Mouse (Mus musculus): ENCODE data around the gene Glod5. TPM values are rescaled to one million over a fixed set of nuclear protein-coding genes. Genes with fewer than 3 reads are reported as not detected.

Glod5 gene
- polyA plus RNA-seq, 1 experiment: not detected

DNA sequence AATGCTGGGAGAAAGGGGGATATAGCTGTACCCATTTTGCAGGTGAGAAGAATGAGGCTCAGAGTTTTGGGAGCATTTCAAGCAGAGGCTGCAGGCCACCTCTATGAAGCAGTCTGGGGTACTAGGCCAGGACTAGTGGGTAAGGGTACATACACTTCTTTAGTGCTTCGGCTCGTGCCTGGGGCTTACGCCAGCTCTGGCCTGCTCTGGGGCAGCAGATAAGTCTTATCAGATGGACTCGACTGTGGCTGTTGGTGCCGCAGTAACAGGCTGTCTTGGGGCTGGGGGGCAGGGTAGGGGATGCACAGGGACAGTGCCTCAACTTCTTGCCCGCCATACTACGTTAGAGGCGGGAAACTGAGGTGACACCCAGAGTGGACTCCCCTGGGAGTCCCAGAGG, 50.1 kb downstream of the Glod5 start:
- no peak overlapping the region for H3K4me3 ChIP-seq (ENCODE audit: insufficient read depth, low read length)
- no peak for TF ChIP-seq POLR2A (IDR thresholded peaks at IDR 0.05; ENCODE audit: borderline replicate concordance, low read depth, low read length)
- no peak for TF ChIP-seq CTCF (IDR thresholded peaks at IDR 0.05; ENCODE audit: low read depth, low read length)
- H3K27ac ChIP-seq (ENCODE audit: insufficient read depth, low read depth, low read length): no peak overlapping the region
- H3K4me1 ChIP-seq (ENCODE audit: control insufficient read depth, insufficient read depth, low read length): peaks cover 4% of the 10 kb centered on the region

DNA sequence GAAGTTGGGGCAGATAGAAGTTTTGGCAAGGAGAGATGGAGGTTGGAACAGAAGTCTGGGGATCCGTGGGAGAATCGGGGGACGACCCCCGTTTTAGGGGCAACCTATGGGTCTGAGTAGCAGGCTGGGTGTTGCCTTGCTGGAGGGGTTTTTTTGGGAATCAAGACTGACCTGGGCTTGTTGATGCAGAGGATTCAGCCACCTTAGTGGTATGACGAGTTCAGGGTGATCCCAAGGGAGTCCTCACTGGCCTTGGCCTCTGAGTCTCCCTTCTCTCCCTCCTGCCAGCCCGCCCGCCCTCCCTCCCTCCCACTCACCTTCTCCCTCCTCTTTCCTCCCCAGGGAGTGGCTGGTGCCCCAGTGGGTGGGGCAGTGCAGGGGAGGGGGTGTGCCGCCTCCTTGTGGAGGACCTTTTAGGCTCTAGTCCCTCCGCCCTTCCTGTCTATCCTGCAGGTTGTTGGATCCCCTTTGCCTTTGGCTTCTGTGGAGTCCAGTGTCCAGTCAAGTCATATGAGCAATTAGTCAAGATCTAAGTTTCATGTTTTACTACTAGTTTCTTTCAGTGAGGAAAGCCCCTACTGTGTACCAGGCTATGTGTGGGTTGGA, 50.6 kb downstream of the Glod5 start:
- no peak overlapping the region for H3K4me3 ChIP-seq (ENCODE audit: insufficient read depth, low read length)
- peaks cover 4% of the 10 kb centered on the region for H3K4me1 ChIP-seq (ENCODE audit: control insufficient read depth, insufficient read depth, low read length)
- H3K27ac ChIP-seq (ENCODE audit: insufficient read depth, low read depth, low read length): no peak overlapping the region
- TF ChIP-seq POLR2A (IDR thresholded peaks at IDR 0.05; ENCODE audit: borderline replicate concordance, low read depth, low read length): no peak
- no peak for TF ChIP-seq CTCF (IDR thresholded peaks at IDR 0.05; ENCODE audit: low read depth, low read length)

DNA sequence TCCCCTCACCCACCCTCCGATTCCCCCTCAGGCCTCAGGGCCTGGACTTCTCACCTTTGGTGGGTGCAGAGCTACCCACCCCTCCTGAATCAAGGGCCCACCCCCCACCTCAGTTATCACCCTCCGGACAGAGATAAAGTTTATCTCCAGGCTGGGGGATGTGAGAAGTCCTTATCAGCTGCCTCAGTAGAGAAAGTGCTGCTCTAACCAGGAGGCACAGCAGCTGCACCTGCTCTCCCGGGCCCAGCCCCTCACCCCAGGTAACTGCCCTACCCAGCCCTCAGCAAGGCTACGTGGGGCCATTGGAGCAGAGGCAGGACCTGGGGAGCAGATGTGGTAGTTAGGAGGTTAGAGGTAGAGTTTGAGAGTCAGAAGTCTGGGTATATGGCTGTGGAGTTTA, 52.1 kb downstream of the Glod5 start:
- Histone ChIP-seq H3K4me3 (ENCODE audit: insufficient read depth, low read length) (no peak overlapping the region), H3K4me1 (ENCODE audit: control insufficient read depth, insufficient read depth, low read length) (peaks cover 4% of the 10 kb centered on the region), H3K27ac (ENCODE audit: insufficient read depth, low read depth, low read length) (no peak overlapping the region)

DNA sequence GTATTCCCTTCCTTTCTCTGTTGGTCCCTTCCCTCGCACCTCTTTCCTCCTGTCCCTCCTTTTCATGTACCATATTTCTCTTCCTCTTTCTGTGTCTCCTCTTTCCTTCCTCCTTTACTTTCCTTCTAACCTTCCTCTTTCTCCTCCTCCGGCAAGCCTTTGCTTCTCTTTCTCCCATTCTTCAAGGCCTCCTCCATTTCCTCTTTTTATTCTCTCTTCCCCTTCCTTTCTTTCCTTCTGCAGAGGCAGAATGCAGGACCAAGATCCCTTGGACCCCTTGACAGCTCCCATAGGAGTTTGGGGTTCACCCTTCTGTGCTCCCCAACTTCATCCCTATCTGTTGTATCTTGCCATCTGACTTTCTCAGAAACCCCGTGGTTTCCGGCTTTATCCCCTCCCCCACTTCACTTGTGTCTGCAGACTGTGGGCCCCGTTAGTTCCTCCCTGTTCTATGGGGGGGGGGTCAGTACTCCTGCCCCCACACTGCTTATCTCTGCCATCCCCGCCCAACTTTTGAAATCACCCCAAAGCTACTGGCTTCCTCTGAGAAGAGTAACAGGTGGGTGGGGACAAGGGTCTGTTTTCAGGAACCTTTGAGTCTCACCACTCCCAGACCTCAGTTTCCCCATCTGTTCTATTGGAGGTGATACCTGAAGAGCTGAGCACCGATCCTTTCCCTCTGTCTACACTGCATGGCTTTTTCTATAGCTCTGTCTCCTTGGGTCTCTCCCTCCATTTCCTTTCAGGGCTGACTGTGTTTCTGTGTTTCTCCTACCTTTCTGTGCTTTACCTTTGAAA, 54.3 kb downstream of the Glod5 start:
- peaks cover 4% of the 10 kb centered on the region for H3K4me1 ChIP-seq (ENCODE audit: control insufficient read depth, insufficient read depth, low read length)
- no peak for TF ChIP-seq CTCF (IDR thresholded peaks at IDR 0.05; ENCODE audit: low read depth, low read length)
- TF ChIP-seq POLR2A (IDR thresholded peaks at IDR 0.05; ENCODE audit: borderline replicate concordance, low read depth, low read length): no peak
- no peak overlapping the region for H3K27ac ChIP-seq (ENCODE audit: insufficient read depth, low read depth, low read length)
- H3K4me3 ChIP-seq (ENCODE audit: insufficient read depth, low read length): no peak overlapping the region

More for the DNA sequence above, 52.1 kb downstream of the Glod5 start:
- TF ChIP-seq POLR2A (IDR thresholded peaks at IDR 0.05; ENCODE audit: borderline replicate concordance, low read depth, low read length) (no peak), CTCF (IDR thresholded peaks at IDR 0.05; ENCODE audit: low read depth, low read length) (no peak)

DNA sequence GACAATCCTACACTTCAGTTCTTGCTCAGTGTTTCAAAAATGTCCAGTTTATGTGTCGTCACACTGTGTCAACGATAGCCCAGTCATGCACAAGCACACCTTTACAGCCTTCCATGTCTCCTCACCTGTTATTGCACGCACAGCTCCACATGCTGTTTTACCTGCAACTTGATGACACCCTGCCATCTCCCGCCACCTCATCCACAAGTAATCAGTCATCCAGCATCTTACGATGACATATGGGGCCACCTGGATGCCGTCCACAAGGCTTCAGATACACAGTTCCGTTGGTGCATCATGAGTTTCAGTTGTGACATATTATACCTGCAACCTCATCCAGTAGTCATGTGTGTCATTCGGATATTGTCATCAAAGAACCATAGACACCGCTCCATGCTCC, 59.4 kb downstream of the Glod5 start:
- Histone ChIP-seq H3K4me3 (ENCODE audit: insufficient read depth, low read length) (no peak overlapping the region), H3K4me1 (ENCODE audit: control insufficient read depth, insufficient read depth, low read length) (peaks cover under 1% of the 10 kb centered on the region), H3K27ac (ENCODE audit: insufficient read depth, low read depth, low read length) (no peak overlapping the region)
- TF ChIP-seq CTCF (IDR thresholded peaks at IDR 0.05; ENCODE audit: low read depth, low read length): no peak
- no peak for TF ChIP-seq POLR2A (IDR thresholded peaks at IDR 0.05; ENCODE audit: borderline replicate concordance, low read depth, low read length)

Other genes starting within 250 kb of the Glod5 start
- gene Gripap1, start 228.7 kb downstream of the Glod5 start, polyA plus RNA-seq (2012; ENCODE audit: insufficient read depth, insufficient read length, missing spikeins): 94.8 and 103 TPM in 2 replicates
- 0.35 and 0.56 TPM in 2 replicates for gene Kcnd1, start 196.2 kb downstream of the Glod5 start, polyA plus RNA-seq (2012; ENCODE audit: insufficient read depth, insufficient read length, missing spikeins)
- gene Otud5, start 177.1 kb downstream of the Glod5 start, polyA plus RNA-seq (2012; ENCODE audit: insufficient read depth, insufficient read length, missing spikeins): 113 and 115 TPM in 2 replicates
- 8.6 and 11.4 TPM in 2 replicates for gene Pim2, start 140.2 kb downstream of the Glod5 start, polyA plus RNA-seq (2012; ENCODE audit: insufficient read depth, insufficient read length, missing spikeins)
- gene Slc35a2, start 134.5 kb downstream of the Glod5 start, polyA plus RNA-seq (2012; ENCODE audit: insufficient read depth, insufficient read length, missing spikeins): 28.0 and 36.2 TPM in 2 replicates
- 62.2 and 63.4 TPM in 2 replicates for gene Pqbp1, start 119.2 kb downstream of the Glod5 start, polyA plus RNA-seq (2012; ENCODE audit: insufficient read depth, insufficient read length, missing spikeins)
- 33.4 and 47.5 TPM in 2 replicates for gene Timm17b, start 119.1 kb downstream of the Glod5 start, polyA plus RNA-seq (2012; ENCODE audit: insufficient read depth, insufficient read length, missing spikeins)
- gene Gm10491, start 110.7 kb downstream of the Glod5 start, polyA plus RNA-seq (2012; ENCODE audit: insufficient read depth, insufficient read length, missing spikeins): not detected in 2 replicates
- not detected in 2 replicates for gene Gm10490, start 109.0 kb downstream of the Glod5 start, polyA plus RNA-seq (2012; ENCODE audit: insufficient read depth, insufficient read length, missing spikeins)
- gene Pcsk1n, start 98.7 kb downstream of the Glod5 start, polyA plus RNA-seq (2012; ENCODE audit: insufficient read depth, insufficient read length, missing spikeins): not detected in 2 replicates
- not detected in 2 replicates for gene Eras, start 89.9 kb downstream of the Glod5 start, polyA plus RNA-seq (2012; ENCODE audit: insufficient read depth, insufficient read length, missing spikeins)
- gene Hdac6, start 70.6 kb downstream of the Glod5 start, polyA plus RNA-seq (2012; ENCODE audit: insufficient read depth, insufficient read length, missing spikeins): 16.0 and 16.9 TPM in 2 replicates
- gene Gata1, start 40.4 kb downstream of the Glod5 start, polyA plus RNA-seq (2012; ENCODE audit: insufficient read depth, insufficient read length, missing spikeins): not detected in 2 replicates
- 23.6 and 27.3 TPM in 2 replicates for gene Suv39h1, start 56.3 kb upstream of the Glod5 start, polyA plus RNA-seq (2012; ENCODE audit: insufficient read depth, insufficient read length, missing spikeins)
- gene Was, start 72.0 kb upstream of the Glod5 start, polyA plus RNA-seq (2012; ENCODE audit: insufficient read depth, insufficient read length, missing spikeins): 82.7 and 86.3 TPM in 2 replicates
- gene Wdr13, start 114.4 kb upstream of the Glod5 start, polyA plus RNA-seq (2012; ENCODE audit: insufficient read depth, insufficient read length, missing spikeins): 59.1 and 61.3 TPM in 2 replicates
- 290 and 322 TPM in 2 replicates for gene Rbm3, start 127.4 kb upstream of the Glod5 start, polyA plus RNA-seq (2012; ENCODE audit: insufficient read depth, insufficient read length, missing spikeins)
- 5.9 and 6.4 TPM in 2 replicates for gene Tbc1d25, start 157.7 kb upstream of the Glod5 start, polyA plus RNA-seq (2012; ENCODE audit: insufficient read depth, insufficient read length, missing spikeins)
- gene Ebp, start 175.0 kb upstream of the Glod5 start, polyA plus RNA-seq (2012; ENCODE audit: insufficient read depth, insufficient read length, missing spikeins): 70.9 and 95.1 TPM in 2 replicates
- 5.5 and 6.9 TPM in 2 replicates for gene Porcn, start 188.0 kb upstream of the Glod5 start, polyA plus RNA-seq (2012; ENCODE audit: insufficient read depth, insufficient read length, missing spikeins)
- gene Ftsj1, start 233.9 kb upstream of the Glod5 start, polyA plus RNA-seq (2012; ENCODE audit: insufficient read depth, insufficient read length, missing spikeins): 10.5 and 13.8 TPM in 2 replicates